Mouse (Mus musculus) kidney, adult 2 months (tissue): Measurements from ENCODE around the gene Vgll4.

Experiments
- CTCF ChIP-seq: fragments of 200-500 bp; conservative IDR thresholded peaks from 2 replicates; pipeline ENCODE4 v1.5.1; 2011; ENCODE audit warnings: low read depth, mild to moderate bottlenecking, control low read depth, low read length, moderate library complexity, mixed read lengths; ENCODE audit not compliant: insufficient read depth, insufficient read length
- POLR2A ChIP-seq: fragments of 200-500 bp; IDR thresholded peaks from one replicate; pipeline ENCODE4 v1.6.1; 2011; ENCODE audit warnings: low read depth, low read length, control low read depth

- no peak for TF ChIP-seq POLR2A
- no peak for TF ChIP-seq CTCF
Measured at GRCm38 (mm10) chr6:114904233-114904632, 65.6 kb downstream of the Vgll4 start.
